Mouse (Mus musculus): ENCODE results near the gene Plcd3. TPM values are rescaled to one million over a fixed set of nuclear protein-coding genes. Genes with fewer than 3 reads are reported as not detected.

Gene Plcd3
- polyA plus RNA-seq, 1 experiment from 2014 or later: 0.50 TPM

- H3K36me3 ChIP-seq: no peaks in the 10 kb centered on the region
- H3K27ac ChIP-seq: no peak overlapping the region
- 72% methylated on average over 9 of the region's 9 CpGs for WGBS (ENCODE audit: insufficient replicate concordance)
- peaks cover 29% of the 10 kb centered on the region for H3K27me3 ChIP-seq
- no peak overlapping the region for H3K4me3 ChIP-seq (replicated peaks)
- H3K9me3 ChIP-seq (replicated peaks): no peaks in the 10 kb centered on the region
- H3K4me2 ChIP-seq: no peak overlapping the region
- DNase-seq (no peak), ATAC-seq (ENCODE audit: low read depth) (no peak)
- H3K4me1 ChIP-seq (replicated peaks): peaks cover 10% of the 10 kb centered on the region
- H3K9ac ChIP-seq: no peak overlapping the region
Observed at GRCm38 (mm10) chr11:103095107-103095670, 6.3 kb downstream of the Plcd3 start.

DNA sequence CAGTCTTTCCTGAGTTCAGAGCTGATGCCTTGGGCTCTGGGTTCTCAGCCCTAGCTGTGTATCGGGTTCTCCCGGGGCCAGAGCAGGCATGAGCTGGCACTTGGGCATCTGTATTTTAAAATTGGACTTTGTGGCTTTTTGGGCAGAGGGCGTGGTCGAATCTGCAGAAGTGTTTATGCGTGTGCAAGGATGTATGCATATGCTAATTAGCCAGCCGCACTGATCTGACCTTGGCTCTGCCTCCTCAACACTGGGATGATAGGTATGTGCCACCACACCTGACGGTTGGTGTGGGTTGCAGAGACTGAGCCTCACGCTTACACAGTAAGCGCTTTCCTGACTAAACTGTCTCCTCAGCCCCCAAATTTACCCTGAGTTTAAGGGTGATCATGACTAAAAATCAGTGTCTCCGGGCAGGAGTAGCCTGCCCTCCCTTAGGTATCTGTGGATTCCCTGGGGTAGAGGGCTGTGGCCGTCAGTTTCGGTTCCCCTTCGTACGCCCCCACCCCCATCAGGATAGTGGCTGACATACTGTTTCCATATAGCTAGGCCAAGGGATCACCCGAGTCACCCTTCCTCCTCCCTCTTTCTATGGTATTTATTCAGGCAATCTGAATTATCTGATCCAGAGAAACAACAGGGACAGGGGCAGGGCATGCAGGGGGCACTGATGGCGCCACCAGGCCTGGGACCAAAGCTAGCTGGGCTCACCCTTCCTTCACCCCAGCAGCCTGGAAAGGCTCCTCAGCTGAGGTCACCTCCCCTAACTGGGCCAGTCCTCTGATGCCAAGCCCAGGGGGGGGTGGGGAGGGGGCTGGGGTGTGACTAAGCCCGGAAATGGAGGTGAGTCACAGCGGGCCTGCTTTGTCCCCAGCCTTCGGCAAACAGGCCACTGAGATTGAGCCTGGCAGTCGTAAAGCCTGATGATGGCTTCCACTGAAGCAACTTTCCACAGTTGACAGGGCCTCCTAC lies 7.3 kb downstream of the Plcd3 start:
- H3K9me3 ChIP-seq (replicated peaks): no peaks in the 10 kb centered on the region
- ATAC-seq (ENCODE audit: low read depth) (no peak), DNase-seq (no peak)
- H3K27ac ChIP-seq: no peak overlapping the region
- H3K4me2 ChIP-seq: no peak overlapping the region
- H3K27me3 ChIP-seq: peaks cover 19% of the 10 kb centered on the region
- no peak overlapping the region for H3K4me3 ChIP-seq (replicated peaks)
- H3K36me3 ChIP-seq: no peaks in the 10 kb centered on the region
- WGBS (ENCODE audit: insufficient replicate concordance): 53% methylated on average over 20 of the region's 20 CpGs
- H3K9ac ChIP-seq: no peak overlapping the region
- H3K4me1 ChIP-seq (replicated peaks): peaks cover 10% of the 10 kb centered on the region

DNA sequence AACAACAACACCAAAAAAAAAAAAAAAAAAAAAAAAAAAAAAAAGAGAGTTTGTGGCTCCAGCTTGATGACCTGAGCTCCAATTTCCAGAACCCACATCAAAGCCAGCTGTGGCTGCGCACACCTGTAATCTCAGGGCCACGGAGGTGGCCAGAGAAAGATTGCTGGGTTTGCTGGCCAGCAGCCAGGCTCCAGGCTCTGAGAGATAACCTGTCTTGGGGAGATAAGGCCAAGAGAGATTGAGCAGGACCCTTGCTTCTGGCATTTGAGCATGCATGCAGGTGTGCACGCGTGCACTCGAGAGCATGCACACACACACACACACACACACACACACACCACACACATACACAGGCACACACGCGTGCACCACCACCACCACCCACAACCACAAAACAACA lies 8.2 kb downstream of the Plcd3 start:
- Histone ChIP-seq H3K4me2 (no peak overlapping the region), H3K27ac (no peak overlapping the region), H3K4me1 (replicated peaks) (peaks cover 10% of the 10 kb centered on the region), H3K36me3 (no peaks in the 10 kb centered on the region), H3K9ac (no peak overlapping the region), H3K4me3 (replicated peaks) (no peak overlapping the region), H3K27me3 (peaks cover 10% of the 10 kb centered on the region), H3K9me3 (replicated peaks) (no peaks in the 10 kb centered on the region)
- 64% methylated on average over 7 of the region's 7 CpGs for whole genome bisulfite sequencing (ENCODE audit: insufficient replicate concordance)
- ATAC-seq (ENCODE audit: low read depth) (no peak), DNase-seq (no peak)

DNA sequence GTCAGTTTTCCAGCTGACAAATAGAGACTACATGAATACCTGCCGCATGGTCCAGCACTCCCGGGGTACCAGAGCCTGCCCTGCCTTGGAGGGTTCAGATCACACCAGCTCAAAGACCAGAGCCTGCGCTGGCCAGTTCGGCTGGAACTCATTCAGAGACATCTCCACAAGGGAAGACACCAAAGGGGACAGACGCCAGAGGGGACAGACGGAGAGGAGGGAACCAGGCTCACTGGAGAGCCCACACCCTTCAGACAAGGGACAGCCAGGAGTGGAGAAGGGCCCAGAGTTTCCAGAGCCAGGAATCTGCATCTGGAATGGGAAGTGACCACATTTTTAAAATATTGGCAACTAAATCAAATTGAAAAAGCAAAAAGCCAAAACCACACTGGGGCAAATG lies 19.8 kb downstream of the Plcd3 start:
- no peak overlapping the region for H3K9ac ChIP-seq
- no peak overlapping the region for H3K4me3 ChIP-seq (replicated peaks)
- H3K4me1 ChIP-seq (replicated peaks): peaks cover 7% of the 10 kb centered on the region
- DNase-seq: no peak
- peaks cover 46% of the 10 kb centered on the region for H3K27me3 ChIP-seq
- H3K4me2 ChIP-seq: no peak overlapping the region
- WGBS (ENCODE audit: insufficient replicate concordance): 64% methylated on average over 6 of the region's 6 CpGs
- no peak for ATAC-seq (ENCODE audit: low read depth)
- no peaks in the 10 kb centered on the region for H3K36me3 ChIP-seq
- no peak overlapping the region for H3K27ac ChIP-seq
- no peaks in the 10 kb centered on the region for H3K9me3 ChIP-seq (replicated peaks)

DNA sequence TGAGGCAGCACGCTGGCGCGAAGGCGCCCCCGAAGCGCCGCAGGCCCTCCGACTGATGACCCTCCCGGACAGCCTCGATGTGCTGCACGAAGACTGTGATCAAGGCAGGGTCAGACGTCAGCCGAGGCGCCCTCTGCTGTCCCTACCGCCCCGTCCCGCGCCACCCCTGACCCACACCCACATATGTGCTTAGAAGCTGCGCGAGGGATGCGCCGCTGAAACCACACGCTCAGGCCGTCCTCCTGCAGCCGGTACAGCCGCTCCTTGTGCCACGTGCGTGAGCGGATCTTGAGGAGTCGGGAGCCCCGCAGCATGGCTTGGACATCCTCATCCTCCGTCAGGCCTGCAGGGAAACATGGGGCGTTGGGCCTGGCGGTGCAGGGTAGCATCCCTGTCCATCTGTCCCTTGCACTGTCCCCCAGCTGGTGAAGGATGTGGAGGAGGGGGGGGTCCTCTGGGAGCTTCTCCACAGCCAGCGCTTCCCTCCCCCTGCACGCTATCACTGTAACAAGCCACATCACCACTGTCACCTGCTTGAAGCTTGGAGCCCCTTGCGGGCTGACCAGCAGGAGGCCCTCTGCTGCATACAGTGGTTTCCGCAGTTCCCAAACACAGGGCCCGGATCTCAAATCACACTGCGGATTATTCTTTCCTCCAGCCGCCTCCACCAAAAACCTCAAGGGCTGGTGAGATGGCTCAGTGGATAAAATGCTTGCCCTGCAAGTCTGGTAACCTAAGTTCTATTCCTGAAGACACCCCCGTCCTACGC lies 21.0 kb downstream of the Plcd3 start:
- Histone ChIP-seq H3K9me3 (replicated peaks) (no peaks in the 10 kb centered on the region), H3K9ac (peak overlapping the region; percentile 13; the same call in 1 of the 2 replicates), H3K27ac (no peak overlapping the region), H3K36me3 (no peaks in the 10 kb centered on the region), H3K27me3 (peaks cover 46% of the 10 kb centered on the region), H3K4me2 (peak overlapping the region; percentile 50), H3K4me1 (replicated peaks) (peaks cover 7% of the 10 kb centered on the region), H3K4me3 (replicated peaks) (peak overlapping the region; percentile 38)
- ATAC-seq (ENCODE audit: low read depth) (0 out of 2 replicates have a peak, but pooled peaks have one; percentile 36), DNase-seq (no peak)
- 1% methylated on average over 43 of the region's 43 CpGs for WGBS (ENCODE audit: insufficient replicate concordance)

GRCm38 (mm10) chr11:103078131-103078530 lies 23.3 kb downstream of the Plcd3 start:
- Histone ChIP-seq H3K4me3 (replicated peaks) (no peak overlapping the region), H3K27me3 (peaks cover 46% of the 10 kb centered on the region), H3K9ac (no peak overlapping the region), H3K36me3 (no peaks in the 10 kb centered on the region), H3K9me3 (replicated peaks) (no peaks in the 10 kb centered on the region), H3K4me2 (no peak overlapping the region), H3K27ac (no peak overlapping the region), H3K4me1 (replicated peaks) (peaks cover 7% of the 10 kb centered on the region)
- WGBS (ENCODE audit: insufficient replicate concordance): 76% methylated on average over 11 of the region's 11 CpGs
- DNase-seq (no peak), ATAC-seq (ENCODE audit: low read depth) (no peak)

DNA sequence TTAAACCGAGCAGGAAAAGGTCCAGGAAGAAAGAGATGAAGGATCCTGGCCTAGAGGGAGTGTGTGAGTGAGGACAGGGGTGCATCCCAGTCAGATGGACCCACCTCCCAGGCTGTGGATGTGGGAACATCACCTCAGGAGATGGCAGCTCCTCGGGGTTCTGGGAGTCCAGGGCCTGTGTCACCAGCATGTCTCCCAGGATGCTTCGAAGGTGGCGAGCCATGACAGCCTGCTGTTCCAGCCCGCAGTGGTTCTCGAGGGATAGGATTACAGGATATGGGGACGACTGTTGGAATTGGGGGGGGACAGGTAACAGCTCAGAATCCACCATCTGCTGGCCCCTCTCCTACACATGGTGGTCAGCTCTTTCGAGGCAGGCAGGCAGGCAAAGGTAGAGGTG lies 24.9 kb downstream of the Plcd3 start:
- no peak for ATAC-seq (ENCODE audit: low read depth)

DNA sequence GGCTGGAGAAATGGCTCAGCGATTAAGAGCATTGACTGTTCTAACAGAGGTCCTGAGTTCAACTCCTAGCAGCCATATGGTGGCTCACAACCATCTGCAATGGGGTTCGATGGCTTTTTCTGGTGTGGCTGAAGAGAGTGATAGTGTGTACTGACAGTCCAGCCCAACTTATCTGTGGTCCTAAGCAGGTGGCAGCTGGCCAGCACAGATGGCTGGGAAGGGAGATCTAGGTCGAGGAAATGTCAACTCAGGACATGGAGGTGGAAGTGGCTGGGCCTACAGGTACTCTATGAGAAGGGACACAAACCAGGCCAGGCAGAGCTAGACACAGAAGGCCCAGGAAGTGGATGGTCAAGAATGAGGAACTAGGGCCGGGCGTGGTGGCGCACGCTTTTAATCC lies 25.4 kb downstream of the Plcd3 start:
- ATAC-seq (ENCODE audit: low read depth): no peak

More for the DNA sequence above, 24.9 kb downstream of the Plcd3 start:
- 69% methylated on average over 8 of the region's 8 CpGs for WGBS (ENCODE audit: insufficient replicate concordance)
- Histone ChIP-seq H3K36me3 (no peaks in the 10 kb centered on the region), H3K9me3 (replicated peaks) (no peaks in the 10 kb centered on the region), H3K27me3 (peaks cover 34% of the 10 kb centered on the region), H3K27ac (no peak overlapping the region), H3K4me2 (no peak overlapping the region), H3K4me3 (replicated peaks) (no peak overlapping the region), H3K4me1 (replicated peaks) (peaks cover 7% of the 10 kb centered on the region), H3K9ac (no peak overlapping the region)
- DNase-seq: no peak

DNA sequence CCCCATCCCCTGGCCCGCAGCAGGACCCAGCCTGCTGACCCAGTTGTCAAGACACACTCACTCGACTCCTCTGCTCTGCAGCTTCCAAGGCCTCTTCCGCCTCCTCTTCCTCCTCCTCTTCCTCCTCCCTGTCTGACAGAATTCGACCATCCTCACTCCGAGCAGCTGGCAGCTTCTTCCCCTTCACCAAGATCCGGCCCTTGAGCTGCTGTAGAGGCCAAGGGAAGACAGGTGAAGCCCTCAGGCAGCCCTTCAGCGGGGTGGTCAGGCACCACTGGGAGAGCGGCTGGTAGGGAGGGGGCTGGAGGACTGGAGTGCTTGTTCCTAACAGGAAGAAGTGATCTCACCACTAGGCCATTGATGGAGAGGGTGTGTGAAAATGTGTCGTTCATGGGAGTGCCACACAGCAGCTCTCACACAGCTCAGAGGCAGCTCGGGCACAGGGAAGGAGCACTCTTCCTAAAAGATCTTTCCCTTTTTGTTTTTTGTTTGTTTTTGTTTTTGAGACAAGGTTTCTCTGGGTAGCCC lies 26.6 kb downstream of the Plcd3 start:
- 24% methylated on average over 10 of the region's 10 CpGs for WGBS (ENCODE audit: insufficient replicate concordance)
- no peak overlapping the region for H3K4me2 ChIP-seq
- no peak overlapping the region for H3K27ac ChIP-seq
- H3K36me3 ChIP-seq: peaks cover 8% of the 10 kb centered on the region; the same call in 1 of the 2 replicates
- no peaks in the 10 kb centered on the region for H3K4me1 ChIP-seq (replicated peaks)
- no peaks in the 10 kb centered on the region for H3K9me3 ChIP-seq (replicated peaks)
- no peak overlapping the region for H3K4me3 ChIP-seq (replicated peaks)
- ATAC-seq (ENCODE audit: low read depth) (no peak), DNase-seq (no peak)
- peaks cover 17% of the 10 kb centered on the region for H3K27me3 ChIP-seq
- no peak overlapping the region for H3K9ac ChIP-seq

More for the DNA sequence above, 25.4 kb downstream of the Plcd3 start:
- Histone ChIP-seq H3K4me3 (replicated peaks) (no peak overlapping the region), H3K36me3 (no peaks in the 10 kb centered on the region), H3K27me3 (peaks cover 28% of the 10 kb centered on the region), H3K27ac (no peak overlapping the region), H3K9ac (no peak overlapping the region), H3K9me3 (replicated peaks) (no peaks in the 10 kb centered on the region), H3K4me2 (no peak overlapping the region), H3K4me1 (replicated peaks) (peaks cover 7% of the 10 kb centered on the region)
- WGBS (ENCODE audit: insufficient replicate concordance): 62% methylated on average over 7 of the region's 7 CpGs
- DNase-seq: no peak

DNA sequence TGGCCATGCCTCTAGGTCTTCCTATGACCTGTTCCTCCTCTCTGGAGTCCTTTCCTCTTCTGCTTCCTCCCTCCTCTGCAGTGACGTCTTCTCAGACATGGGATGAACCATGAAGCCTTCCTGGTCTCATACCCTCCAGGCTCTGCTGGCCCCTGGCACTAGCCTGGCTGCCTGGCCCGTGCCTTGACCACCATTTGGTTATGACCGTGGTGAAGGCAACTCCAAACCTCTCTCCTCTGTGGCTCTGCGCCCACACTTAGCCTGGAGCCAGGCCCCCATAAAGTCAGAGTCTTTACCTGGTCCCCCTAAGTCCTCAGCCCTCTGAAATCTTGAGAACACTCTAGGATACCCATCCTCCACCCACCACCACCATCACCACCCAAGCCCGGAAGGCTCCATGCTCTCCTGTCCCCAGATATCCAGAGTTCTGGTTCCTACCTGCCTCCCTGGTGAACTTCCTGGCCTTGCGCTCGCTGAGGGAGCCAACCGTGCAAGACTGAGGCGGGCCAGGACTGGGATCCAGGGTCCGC lies 27.3 kb downstream of the Plcd3 start:
- peaks cover 14% of the 10 kb centered on the region for H3K36me3 ChIP-seq
- no peak overlapping the region for H3K4me3 ChIP-seq (replicated peaks)
- WGBS (ENCODE audit: insufficient replicate concordance): 66% methylated on average over 10 of the region's 10 CpGs
- DNase-seq (no peak), ATAC-seq (ENCODE audit: low read depth) (no peak)
- no peaks in the 10 kb centered on the region for H3K4me1 ChIP-seq (replicated peaks)
- peaks cover 10% of the 10 kb centered on the region for H3K27me3 ChIP-seq
- no peak overlapping the region for H3K27ac ChIP-seq
- H3K9me3 ChIP-seq (replicated peaks): no peaks in the 10 kb centered on the region
- no peak overlapping the region for H3K9ac ChIP-seq
- no peak overlapping the region for H3K4me2 ChIP-seq

- 73% methylated on average over 7 of the region's 7 CpGs for WGBS (ENCODE audit: insufficient replicate concordance)
- DNase-seq: no peak
- H3K4me3 ChIP-seq (replicated peaks): no peak overlapping the region
- no peak for ATAC-seq (ENCODE audit: low read depth)
- H3K27me3 ChIP-seq: peaks cover 5% of the 10 kb centered on the region
- no peak overlapping the region for H3K4me2 ChIP-seq
- H3K4me1 ChIP-seq (replicated peaks): no peaks in the 10 kb centered on the region
- H3K36me3 ChIP-seq: peaks cover 20% of the 10 kb centered on the region
- H3K9ac ChIP-seq: no peak overlapping the region
- H3K27ac ChIP-seq: no peak overlapping the region
- H3K9me3 ChIP-seq (replicated peaks): no peaks in the 10 kb centered on the region
Observed at GRCm38 (mm10) chr11:103073671-103074070, 27.8 kb downstream of the Plcd3 start.

Measured in liver, embryonic 13.5 days (tissue).